Mouse (Mus musculus): ENCODE data around the gene 1810046K07Rik. TPM values are rescaled to one million over a fixed set of nuclear protein-coding genes. Genes with fewer than 3 reads are reported as not detected.
A peak's percentile ranks its signal among the peaks of the same experiment; 100 is the strongest.

1810046K07Rik gene
- total RNA-seq (2021), result not detected
- long read RNA-seq, experiment 1, result 0 reads
- long read RNA-seq, experiment 2, result 0 reads

DNA sequence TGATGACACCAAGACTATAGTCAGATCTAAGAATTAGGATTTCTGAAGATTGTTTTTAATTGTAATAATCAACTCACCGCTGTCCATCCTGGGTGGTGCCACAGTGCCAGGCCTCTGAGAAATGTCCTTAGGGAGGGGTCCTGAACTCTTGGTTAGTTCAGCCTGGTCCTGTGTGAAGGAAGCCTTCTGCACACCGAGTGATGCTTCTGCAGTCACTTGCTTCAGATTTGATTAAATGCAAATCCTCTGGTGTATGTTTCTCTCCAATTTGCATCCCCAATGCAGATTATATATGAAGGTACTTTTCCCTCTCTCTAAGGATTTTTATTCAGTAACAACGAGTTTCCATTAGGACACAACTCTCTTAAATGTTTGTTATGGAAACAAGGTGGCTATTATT is at the start of gene 1810046K07Rik:
Gene 1810046K07Rik, minus strand, starts transcription at position 187 of the 400 bp plus-strand sequence.
- intact Hi-C loops (cut with DNase I), result no loop called here
- DNase-seq (ENCODE audit: low spot score in 2 of 2), result no peak

DNA sequence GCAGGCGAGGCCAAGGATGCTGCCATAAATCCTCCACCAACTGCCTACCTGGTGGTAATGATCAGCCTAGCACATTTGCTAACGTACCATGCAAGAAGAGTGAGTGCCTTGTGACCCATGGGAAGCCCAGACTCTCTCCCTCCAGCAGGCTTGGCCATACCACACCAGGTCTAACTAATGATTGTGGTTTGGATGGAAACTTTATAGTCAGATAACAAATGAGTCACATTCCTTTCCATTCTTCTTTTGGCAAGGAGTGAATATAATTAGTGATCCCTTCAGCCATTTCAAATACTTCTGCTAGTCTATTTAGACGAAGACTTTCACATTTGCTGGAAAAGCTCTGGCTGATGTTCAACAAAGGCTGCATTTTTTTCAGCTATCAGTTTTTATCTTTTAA is 40.8 kb upstream of the 1810046K07Rik start:
- intact Hi-C loops (cut with DNase I), result no loop called here
- no peak for DNase-seq (ENCODE audit: low spot score in 2 of 2)

DNA sequence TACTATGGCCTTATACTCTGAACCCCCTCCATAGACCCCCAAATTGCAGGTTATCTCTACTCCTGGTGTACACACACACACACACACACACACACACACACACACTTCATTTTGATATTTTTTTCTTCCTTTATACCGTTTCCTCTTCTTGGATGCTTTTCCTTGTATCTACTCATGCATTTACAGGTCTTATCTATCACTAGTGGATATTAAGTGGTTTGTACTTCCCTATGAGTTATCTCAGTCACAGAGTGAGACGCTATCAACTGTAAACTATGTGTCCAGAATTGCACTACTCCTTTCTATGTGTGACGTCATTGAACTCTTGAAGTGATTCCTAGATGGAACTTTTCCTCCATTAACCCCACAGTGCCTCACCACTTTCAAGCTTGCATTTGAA is 38.4 kb upstream of the 1810046K07Rik start:
- intact Hi-C loops (cut with DNase I), result no loop called here

DNA sequence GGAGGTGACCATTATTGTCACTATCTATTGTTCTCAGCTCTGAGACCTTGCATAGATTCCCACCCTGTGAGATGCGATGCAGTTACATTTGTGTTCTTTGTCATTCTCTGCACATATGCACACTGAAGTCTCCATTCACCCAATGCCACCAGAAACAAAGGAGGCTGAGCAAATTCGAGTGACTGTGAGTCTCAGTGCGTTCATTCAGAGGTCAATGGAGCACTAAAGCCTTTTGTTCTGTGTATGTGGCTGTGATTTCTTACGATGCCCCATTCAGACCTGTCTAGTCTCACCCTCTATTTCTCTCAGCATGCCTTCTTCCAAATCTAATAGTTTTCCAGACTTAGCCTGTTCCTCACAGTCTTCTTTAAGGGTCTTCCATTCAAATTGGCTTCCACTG is 35.3 kb upstream of the 1810046K07Rik start:
- no peak for DNase-seq (ENCODE audit: low spot score in 2 of 2)
- intact Hi-C loops (cut with DNase I), result no loop called here

More for the DNA sequence above, 38.4 kb upstream of the 1810046K07Rik start:
- DNase-seq (ENCODE audit: low spot score in 2 of 2), result no peak

DNA sequence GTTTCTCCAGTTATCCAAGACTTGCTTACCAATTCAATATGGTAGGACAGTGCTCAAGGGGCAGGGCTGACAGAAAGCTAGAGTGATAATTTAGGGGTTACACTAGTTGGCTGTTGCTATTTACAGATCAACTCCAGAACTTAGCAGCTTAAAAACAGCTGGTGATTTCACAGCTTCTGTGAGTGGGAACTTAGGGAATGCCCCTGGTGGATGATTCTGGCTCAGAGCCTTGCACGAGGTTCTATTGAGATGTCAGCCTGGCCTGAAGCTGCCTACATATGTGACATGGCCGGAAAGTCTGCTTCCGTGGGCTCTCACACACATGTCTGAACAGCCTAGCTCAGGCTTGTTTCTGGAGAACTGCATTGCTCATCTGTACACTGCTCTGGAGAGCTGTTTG is 24.8 kb upstream of the 1810046K07Rik start:
- no peak for DNase-seq (ENCODE audit: low spot score in 2 of 2)

DNA sequence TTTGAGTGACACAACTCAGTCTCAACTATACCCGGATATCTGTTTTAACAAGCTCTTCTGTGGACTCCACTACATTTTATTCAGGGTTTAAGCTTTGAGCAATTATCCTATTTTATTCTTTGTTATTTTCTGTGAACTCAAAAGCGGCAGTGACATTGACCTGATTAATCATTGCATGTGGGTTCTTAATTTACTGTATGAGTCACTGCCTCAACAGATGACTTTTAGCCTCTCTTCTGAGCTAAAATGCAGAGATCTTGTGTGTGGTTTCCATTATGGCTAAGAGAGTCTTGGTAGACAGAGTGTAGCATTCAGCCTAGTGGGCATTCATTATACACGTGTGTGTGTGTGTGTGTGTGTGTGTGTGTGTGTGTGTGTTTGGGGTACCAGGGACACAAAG is 24.2 kb upstream of the 1810046K07Rik start:
- intact Hi-C loops (cut with DNase I), result no loop called here
- no peak for DNase-seq (ENCODE audit: low spot score in 2 of 2)

More for the DNA sequence above, 24.8 kb upstream of the 1810046K07Rik start:
- intact Hi-C loops (cut with DNase I), result no loop called here

DNA sequence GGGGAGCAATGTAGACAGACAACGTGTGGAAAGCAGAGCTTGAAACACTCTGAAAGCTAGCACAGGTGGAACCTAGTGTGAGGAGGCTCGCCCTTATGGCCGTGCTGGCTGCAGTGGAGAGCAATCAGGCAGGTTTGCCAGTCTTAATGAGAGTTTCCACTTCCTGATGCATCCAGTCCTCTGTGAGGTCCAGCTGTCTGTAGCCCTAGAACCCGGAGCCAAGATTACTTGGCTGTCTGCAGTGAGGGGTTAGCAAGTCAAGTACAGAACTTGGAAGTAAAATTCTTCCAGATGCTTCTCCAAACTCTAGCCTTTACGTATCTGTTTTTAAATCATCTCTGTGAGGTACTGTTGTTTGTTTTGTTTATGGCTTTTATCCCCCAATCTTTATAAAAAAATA is 20.7 kb upstream of the 1810046K07Rik start:
- intact Hi-C loops (cut with DNase I), result no loop called here

DNA sequence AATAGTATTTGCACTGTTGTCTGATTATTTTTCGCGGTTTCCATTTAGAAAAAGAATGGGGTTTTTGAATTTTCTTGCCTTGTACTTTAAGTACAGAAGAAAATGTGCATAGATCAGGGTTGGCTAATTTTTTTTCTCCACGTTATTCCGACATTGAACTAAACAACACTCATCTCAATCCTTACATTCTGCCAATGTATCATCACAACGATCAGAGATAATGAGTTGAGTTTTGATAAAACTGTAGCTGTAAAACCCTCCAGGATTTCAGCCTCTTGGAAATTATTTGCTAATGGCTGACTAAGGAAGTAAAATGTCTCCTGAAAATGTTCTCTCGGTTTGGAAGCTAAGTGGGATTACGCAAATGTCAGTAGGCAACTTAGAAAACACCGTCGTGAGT is 17.1 kb upstream of the 1810046K07Rik start:
- no peak for DNase-seq (ENCODE audit: low spot score in 2 of 2)
- intact Hi-C loops (cut with DNase I), result no loop called here

More for the DNA sequence above, 20.7 kb upstream of the 1810046K07Rik start:
- no peak for DNase-seq (ENCODE audit: low spot score in 2 of 2)

DNA sequence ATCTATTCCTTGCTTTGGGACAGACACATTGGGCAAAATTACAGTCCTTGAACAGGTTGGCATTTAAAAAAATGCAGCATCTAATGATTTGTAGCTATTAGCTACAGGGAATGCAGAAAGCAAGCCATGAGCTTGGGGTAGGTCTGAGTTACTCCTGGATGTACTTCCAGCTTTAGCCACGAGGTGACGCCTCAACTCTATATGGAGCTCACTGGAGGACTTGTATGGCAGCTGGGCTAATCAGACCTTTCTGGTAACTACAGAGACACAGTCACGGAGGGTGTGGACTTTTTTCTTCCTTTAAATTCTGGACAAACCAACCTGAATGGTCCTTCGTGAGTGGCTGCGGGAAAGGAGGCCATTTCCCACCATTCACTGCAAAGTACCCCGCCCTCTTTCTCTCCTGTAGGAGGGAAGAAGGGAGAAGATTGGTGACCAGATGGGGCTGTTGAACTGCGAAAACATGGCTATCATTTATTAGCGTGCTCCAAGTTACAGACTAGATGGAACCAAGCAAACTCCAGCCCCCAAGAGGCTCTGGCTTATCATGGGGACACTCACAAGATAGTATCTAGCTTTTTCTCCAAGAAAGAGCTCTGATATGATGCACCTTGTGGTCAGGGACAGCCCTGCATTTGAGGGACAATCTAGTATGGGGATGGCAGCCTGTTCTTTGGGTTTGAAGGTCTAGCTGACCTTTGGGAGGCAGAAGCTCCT is 6.7 kb upstream of the 1810046K07Rik start:
- intact Hi-C loops (cut with DNase I), result loop anchor here (2.0 kb wide), 2 partner anchors 429 to 573 kb away; partner anchors contain the start of gene Arhgap20
- DNase-seq (ENCODE audit: low spot score in 2 of 2), result peak; percentile 89 to 93

DNA sequence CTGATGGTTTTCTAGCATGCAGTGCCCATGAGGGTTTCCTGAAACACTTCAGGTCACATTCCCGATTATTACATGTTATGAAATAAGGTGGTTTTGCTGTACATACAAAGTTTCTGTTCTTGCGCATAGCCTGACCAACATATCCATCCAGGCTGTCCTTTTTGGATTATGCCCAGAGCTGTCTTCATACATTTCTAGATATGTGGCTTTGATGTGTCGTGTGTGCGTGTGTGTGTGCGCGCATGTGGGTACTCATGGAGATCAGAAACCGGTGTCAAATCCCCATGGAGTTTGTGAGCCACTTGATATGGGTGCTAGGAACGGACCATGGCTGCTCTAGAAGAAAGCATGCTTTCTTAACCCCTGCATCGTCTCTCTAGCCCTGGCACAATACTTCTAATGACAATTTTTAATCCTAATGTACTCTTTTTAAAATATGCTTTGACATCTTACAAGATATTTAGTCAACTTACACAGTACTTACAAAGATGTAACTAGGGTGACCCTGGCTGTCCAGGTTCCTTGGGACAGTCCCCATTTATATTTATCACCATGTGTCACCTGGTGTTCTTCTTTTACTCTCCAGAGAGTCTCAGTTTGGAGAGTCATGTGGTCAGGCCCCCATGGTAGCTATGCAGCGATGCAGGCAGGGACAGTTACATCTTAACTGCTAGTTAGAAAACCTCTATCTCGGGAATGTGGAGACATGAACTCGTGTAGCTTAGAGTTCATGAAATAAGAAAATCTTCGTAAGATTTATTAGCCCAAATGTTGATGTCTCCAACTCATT is 2.9 kb upstream of the 1810046K07Rik start:
- no peak for DNase-seq (ENCODE audit: low spot score in 2 of 2)
- intact Hi-C loops (cut with DNase I), result no loop called here

DNA sequence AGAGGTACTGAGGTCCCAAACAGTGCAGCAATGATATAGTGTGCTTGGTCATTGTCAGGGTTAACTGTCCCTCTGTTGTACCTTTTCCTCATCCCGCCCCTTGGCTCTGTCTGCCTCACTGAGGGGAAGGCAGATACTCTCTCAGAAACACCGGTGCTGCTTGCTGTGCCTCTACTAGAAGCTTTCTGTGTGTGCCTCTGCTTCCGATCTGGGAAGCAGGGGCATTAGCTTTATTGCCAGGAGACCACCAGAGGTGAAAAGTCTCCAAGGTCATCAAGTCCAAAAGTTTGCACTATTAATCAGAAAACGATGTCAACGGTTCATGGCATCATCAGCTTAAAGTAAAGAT is 1.2 kb downstream of the 1810046K07Rik start:
- no peak for DNase-seq (ENCODE audit: low spot score in 2 of 2)
- intact Hi-C loops (cut with DNase I), result no loop called here

DNA sequence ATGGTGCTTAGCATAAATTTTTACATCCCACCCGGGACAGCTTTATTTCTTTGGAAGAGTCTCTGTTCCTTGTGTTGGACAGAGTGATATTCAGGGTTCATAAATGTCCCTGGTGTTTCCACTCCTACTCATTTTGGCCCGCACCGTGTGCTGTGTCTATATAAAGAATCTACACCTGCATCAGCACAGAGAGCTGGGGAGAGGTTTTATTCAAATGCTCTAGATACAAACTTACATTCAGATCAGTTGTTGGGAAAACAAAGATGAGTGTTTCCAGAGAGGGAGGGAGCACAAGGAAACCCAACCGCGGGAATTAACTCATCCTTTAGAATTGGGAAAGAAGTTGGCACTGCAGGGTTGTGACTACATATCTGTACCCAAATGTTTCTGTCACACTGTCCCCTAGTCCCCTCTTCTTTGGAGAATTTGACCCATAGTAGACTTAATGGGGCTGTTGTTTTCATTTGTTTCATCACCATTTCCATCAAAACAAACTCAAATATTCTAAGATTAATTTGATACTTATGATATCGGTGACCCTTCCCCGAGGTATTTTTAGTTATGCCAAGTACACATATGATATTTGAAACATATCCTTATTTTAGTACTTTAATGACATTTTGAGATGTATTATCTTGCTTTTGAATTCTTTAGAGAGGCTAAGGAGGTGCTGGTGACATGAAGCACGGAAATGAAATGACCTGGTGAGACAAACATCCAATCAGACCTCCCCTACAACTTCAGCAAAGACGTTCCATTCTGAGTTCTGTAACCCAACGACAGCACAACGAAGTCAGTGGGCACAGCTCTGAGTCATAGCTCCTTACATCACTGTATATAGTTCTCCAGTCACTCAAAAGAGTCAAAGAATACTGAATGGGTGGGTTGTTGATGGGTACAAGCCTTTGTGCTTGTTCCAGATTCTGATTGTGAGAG is 1.8 kb downstream of the 1810046K07Rik start:
- DNase-seq (ENCODE audit: low spot score in 2 of 2), result no peak
- intact Hi-C loops (cut with DNase I), result no loop called here

DNA sequence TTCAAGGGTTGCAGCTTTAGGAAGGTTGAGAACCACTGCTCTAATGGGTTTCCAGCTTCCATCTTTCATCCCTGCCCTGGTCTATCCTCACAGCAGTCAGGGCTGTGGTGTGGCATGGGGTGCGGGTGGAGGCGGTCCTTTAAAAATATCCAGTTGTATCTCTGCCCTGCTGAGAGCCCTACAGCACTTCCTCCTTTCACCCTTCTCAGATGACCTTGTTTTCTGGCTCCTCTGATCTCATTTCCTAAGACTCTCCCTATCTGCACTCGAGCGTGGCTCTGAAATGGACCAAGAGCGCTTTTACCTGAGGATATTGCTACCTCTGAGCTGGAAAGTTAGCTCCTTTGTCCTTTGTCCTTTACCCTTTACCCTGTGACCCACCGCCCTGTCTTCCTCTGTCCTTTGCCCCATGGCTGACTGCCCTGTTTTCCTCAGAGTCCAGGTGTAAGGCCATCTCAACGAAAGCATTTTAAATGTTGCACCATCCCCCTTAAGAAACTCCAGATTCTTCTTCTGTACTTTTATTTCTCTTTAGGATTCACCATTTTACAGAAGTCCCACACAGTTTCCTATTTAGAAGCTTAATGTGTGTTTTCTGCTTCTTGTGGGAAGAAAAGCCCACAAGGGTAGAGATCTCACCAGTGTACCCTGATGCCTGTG is 4.2 kb downstream of the 1810046K07Rik start:
- no peak for DNase-seq (ENCODE audit: low spot score in 2 of 2)
- intact Hi-C loops (cut with DNase I), result no loop called here

DNA sequence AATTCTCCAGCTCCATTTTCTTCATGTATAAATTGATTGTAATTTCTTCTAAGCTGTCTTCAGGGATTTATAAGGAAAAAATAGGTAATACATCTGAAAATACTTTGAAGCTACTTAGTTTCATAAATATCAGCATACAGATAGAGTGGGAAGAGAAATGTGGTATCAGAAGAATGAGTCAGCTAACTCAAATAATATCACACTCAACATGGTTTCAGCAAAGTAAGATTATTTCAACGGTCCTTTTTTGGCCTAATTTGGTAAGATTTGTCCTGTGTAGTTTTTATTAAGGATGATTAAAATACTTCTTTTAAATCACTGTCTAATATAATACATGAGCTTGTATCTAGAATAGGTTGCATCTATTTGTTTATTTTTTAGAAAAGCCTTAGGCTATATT is 8.6 kb downstream of the 1810046K07Rik start:
- no peak for DNase-seq (ENCODE audit: low spot score in 2 of 2)
- intact Hi-C loops (cut with DNase I), result no loop called here

DNA sequence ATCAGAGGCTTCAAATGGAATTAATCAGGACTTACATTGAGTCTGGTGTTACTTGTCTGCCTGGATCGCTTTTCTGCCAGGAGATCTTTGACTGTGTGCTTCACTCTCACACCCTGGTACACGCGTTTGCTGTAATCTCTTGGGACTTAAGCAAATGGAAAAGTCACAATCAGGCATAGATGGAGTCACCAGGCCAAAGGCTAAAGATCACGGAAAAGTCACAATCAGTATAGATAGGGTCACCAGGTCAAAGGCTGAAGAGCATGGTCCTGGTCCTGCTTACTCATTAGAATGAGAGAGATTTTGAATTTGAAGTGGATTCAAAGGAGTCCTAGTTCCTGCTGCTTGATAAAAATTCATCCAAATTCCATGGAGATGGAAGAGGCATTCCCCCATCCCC is 10.5 kb downstream of the 1810046K07Rik start:
- intact Hi-C loops (cut with DNase I), result no loop called here
- DNase-seq (ENCODE audit: low spot score in 2 of 2), result no peak

DNA sequence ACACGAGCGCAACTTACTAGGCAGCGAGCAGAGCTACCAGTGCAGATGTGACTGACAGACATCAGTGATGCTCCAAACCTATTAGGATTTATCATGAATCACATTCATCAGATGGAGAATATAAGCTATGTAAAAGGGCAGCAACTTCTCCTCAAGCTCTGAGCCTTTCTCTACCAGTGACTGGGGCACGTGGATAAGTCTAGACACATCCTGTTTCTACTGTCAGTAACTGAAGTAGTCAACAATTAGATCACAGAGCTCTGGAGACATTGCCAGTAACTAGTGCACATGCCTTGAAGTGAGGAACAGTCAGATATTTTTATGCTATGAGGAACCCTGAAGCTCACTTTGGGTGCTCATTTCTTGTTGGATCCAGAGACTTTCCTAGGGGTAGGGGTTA is 11.4 kb downstream of the 1810046K07Rik start:
- DNase-seq (ENCODE audit: low spot score in 2 of 2), result no peak
- intact Hi-C loops (cut with DNase I), result no loop called here

DNA sequence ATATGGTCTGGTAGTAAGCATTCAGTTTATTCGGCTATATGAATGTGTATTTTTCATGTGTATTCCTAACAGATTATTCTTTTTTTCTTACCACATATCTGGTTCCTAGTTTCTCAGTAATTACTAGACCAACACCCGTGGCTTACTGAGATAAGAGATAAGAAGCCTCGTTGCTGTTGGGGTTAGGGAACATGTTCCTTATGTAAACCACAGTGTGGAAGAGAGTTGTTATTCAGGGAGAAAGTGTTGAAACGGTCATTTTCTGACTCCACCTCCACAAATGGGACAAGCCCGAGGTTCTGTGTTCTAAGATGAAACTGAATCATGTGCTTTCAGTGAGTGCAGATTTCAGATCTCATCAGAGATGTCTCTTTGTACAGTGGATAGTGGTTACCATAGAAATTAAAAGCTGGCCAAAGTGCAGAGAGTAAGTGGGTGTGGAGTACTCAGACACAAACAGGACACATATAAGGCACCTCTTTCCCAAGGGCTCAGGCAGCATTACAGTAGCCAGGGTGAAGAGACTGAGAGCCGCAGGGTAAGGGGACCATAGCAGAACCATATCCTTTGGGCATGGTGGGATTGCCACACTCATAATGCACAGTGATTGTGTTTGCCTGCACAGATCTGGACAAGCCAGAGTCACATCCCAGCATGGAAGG is 13.2 kb downstream of the 1810046K07Rik start:
- no peak for DNase-seq (ENCODE audit: low spot score in 2 of 2)
- intact Hi-C loops (cut with DNase I), result no loop called here

DNA sequence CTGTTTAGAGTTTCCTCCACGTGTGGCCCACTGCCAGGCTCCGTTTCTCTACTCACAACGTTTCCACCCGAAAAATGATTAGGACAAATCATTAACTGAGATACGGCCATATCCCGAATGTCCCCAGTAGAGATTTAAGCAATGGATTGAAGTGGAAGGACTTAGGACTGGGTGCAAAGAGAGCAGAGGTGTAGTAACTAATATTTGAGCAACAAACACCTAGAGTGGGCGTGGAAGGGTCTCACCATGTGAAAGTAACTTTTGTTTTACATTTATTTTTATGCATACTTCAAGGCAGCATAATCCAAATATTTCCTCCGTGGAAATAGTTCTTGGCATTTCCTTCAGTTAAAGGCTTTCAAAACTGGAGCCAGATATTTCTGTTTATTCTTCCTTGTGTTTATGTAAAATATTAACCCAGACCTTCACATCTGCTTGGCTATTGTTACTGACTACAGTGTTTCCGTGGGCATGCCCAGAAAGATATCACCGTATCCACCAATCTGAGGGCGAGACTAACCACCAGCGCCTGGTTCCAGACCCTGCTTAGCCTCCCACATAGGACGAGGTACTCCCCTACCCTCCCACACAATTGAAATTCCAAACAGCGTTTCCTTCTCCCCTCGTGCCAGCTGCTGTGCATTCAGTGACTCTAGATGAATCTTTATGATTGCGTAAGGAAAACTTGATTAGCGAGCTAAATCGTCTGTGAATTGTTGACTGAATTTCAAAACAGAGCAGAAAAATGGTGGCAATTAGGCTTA is 16.0 kb downstream of the 1810046K07Rik start:
- DNase-seq (ENCODE audit: low spot score in 2 of 2), result no peak
- intact Hi-C loops (cut with DNase I), result no loop called here
